Mouse (Mus musculus): ENCODE measurements around the gene Cep57. TPM values are rescaled to one million over a fixed set of nuclear protein-coding genes. Genes with fewer than 3 reads are reported as not detected.
A peak's percentile ranks its signal among the peaks of the same experiment; 100 is the strongest.
"Not testable (repeated sequence)": the region's sequence is repeated elsewhere in the genome, so short reads cannot be mapped to it uniquely, and the experiment has no call there.

Cep57 gene
- polyA plus RNA-seq, 1 experiment from 2014 or later: 65.0 TPM

DNA sequence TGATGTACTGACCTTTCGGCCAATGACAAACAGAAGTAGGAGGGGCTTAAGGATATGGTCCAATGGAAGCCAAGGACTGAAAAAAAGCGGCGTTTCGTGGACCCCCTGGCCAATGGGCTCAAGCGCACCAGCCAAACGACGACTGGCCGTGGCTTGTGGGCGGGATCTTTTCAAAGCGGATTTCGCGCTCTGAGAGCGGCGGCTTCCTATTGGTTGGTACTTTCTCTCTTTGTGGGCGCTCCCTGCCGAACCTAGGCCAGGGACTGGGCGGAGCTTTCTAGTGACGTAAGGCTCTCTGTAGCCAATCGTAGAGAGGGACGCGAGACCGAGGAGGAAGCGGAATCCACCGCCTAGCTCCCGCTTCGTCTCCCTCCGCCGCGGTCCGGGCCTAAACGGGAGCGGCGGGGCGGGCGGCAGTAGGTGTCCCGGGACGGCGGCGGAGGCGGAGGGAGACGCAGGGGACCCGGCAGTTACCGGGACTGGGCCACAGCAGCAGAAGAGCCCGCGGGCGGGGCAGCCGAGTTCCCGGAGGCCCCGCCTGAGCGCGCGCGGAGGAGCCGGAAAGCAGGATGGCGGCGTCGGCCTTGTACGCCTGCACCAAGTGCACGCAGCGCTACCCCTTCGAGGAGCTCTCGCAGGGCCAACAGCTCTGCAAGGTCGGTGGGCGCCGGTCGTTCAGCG, 639 bp upstream of the Cep57 start, which contains the start of gene Fam76b:
Fam76b (plus strand) TSS at position 311 of the 681 bp plus-strand sequence.
- Histone ChIP-seq H3K36me3 (replicated peaks) (peaks cover 54% of the 10 kb centered on the region), H3K4me1 (peaks cover 27% of the 10 kb centered on the region), H3K9me3 (no peaks in the 10 kb centered on the region), H3K4me3 (peak within 1 kb of the TSS; percentile 79), H3K27ac (replicated peaks) (peak within 1 kb of the TSS; percentile 99), H3K27me3 (replicated peaks; ENCODE audit: low read depth, poor library complexity, severe bottlenecking) (no peaks in the 10 kb centered on the region)
- peak; percentile 99 for DNase-seq (ENCODE audit: low spot score)
- under 1% methylated on average over 67 of the region's 67 CpGs for WGBS

DNA sequence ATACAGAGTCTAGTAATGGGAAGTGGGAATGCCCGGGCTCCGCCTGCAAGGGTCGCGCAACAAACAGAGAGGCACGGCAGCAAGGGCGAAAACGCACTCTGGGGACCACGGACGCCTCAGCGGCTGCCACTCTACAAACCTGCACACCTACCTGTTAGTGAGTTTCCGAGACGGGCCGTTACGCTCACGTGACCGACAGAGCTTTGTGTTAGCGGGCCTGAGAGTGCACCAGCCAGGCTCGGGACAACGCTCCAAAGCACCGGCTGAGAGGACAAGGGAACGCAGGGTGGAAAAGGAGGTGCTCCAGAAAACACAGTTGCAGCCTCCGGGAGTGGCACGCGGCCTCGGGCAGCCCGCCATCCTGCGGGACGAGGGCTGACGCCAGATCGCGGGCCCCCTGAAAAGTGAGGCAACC, 509 bp downstream of the Cep57 start:
- Histone ChIP-seq H3K36me3 (replicated peaks) (peaks cover 52% of the 10 kb centered on the region), H3K9me3 (no peaks in the 10 kb centered on the region), H3K27me3 (replicated peaks; ENCODE audit: low read depth, poor library complexity, severe bottlenecking) (no peaks in the 10 kb centered on the region), H3K4me1 (peaks cover 27% of the 10 kb centered on the region), H3K4me3 (peak overlapping the region; percentile 79), H3K27ac (replicated peaks) (peak overlapping the region; percentile 96)
- DNase-seq (ENCODE audit: low spot score): peak; percentile 80
- under 1% methylated on average over 31 of the region's 31 CpGs for WGBS

- H3K4me3 ChIP-seq: peak overlapping the region; percentile 79
- DNase-seq (ENCODE audit: low spot score): no peak
- WGBS: 8% methylated on average over 8 of the region's 8 CpGs
- H3K27me3 ChIP-seq (replicated peaks; ENCODE audit: low read depth, poor library complexity, severe bottlenecking): no peaks in the 10 kb centered on the region
- H3K9me3 ChIP-seq: no peaks in the 10 kb centered on the region
- peaks cover 52% of the 10 kb centered on the region for H3K36me3 ChIP-seq (replicated peaks)
- peaks cover 27% of the 10 kb centered on the region for H3K4me1 ChIP-seq
- H3K27ac ChIP-seq (replicated peaks): peak overlapping the region; percentile 96
Measured at GRCm38 (mm10) chr9:13825896-13826295, 1.0 kb downstream of the Cep57 start.

DNA sequence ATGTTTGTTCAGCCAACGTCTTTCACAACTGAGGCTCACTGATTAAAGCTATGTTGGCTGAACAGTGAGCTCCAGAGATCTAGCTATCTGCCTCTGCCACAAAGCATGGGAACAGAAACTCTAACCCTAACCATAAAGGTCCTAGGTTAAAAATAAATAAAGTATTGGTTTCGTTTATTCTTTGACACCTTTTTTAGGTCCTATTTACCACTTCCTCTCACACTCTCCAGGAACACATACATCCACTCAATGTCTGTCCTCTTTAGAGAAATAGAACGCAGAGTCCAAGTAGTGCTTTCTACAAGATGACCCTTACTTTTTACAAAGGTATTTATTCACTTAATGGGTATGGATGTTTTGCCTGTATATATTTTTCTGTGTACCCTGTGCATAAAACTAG, 6.1 kb downstream of the Cep57 start:
- Histone ChIP-seq H3K27me3 (replicated peaks; ENCODE audit: low read depth, poor library complexity, severe bottlenecking) (no peaks in the 10 kb centered on the region), H3K27ac (replicated peaks) (no peak overlapping the region), H3K9me3 (no peaks in the 10 kb centered on the region), H3K4me3 (no peak overlapping the region), H3K36me3 (replicated peaks) (peaks cover 84% of the 10 kb centered on the region), H3K4me1 (peaks cover 19% of the 10 kb centered on the region)
- 95% methylated on average over 3 of the region's 3 CpGs for WGBS
- no peak for DNase-seq (ENCODE audit: low spot score)

- DNase-seq (ENCODE audit: low spot score): no peak
- H3K36me3 ChIP-seq (replicated peaks): peaks cover 98% of the 10 kb centered on the region
- H3K4me1 ChIP-seq: no peaks in the 10 kb centered on the region
- H3K27me3 ChIP-seq (replicated peaks; ENCODE audit: low read depth, poor library complexity, severe bottlenecking): no peaks in the 10 kb centered on the region
- H3K9me3 ChIP-seq: no peaks in the 10 kb centered on the region
- WGBS: 90% methylated on average over 9 of the region's 9 CpGs
- H3K27ac ChIP-seq (replicated peaks): no peak overlapping the region
- no peak overlapping the region for H3K4me3 ChIP-seq
Measured at GRCm38 (mm10) chr9:13818369-13818768, 8.5 kb downstream of the Cep57 start.

GRCm38 (mm10) chr9:13809937-13810336, 17.0 kb downstream of the Cep57 start:
- no peak overlapping the region for H3K27ac ChIP-seq (replicated peaks)
- H3K36me3 ChIP-seq (replicated peaks): peaks cover 98% of the 10 kb centered on the region
- no peak overlapping the region for H3K4me3 ChIP-seq
- DNase-seq (ENCODE audit: low spot score): no peak
- no peaks in the 10 kb centered on the region for H3K27me3 ChIP-seq (replicated peaks; ENCODE audit: low read depth, poor library complexity, severe bottlenecking)
- H3K4me1 ChIP-seq: no peaks in the 10 kb centered on the region
- no peaks in the 10 kb centered on the region for H3K9me3 ChIP-seq

GRCm38 (mm10) chr9:13807657-13808056, 19.2 kb downstream of the Cep57 start:
- peaks cover 98% of the 10 kb centered on the region for H3K36me3 ChIP-seq (replicated peaks)
- H3K27ac ChIP-seq (replicated peaks): no peak overlapping the region
- no peak for DNase-seq (ENCODE audit: low spot score)
- H3K4me3 ChIP-seq: no peak overlapping the region
- no peaks in the 10 kb centered on the region for H3K27me3 ChIP-seq (replicated peaks; ENCODE audit: low read depth, poor library complexity, severe bottlenecking)
- H3K4me1 ChIP-seq: no peaks in the 10 kb centered on the region
- no peaks in the 10 kb centered on the region for H3K9me3 ChIP-seq
- WGBS: 92% methylated on average over 5 of the region's 5 CpGs

- DNase-seq (ENCODE audit: low spot score): no peak
- Histone ChIP-seq H3K27me3 (replicated peaks; ENCODE audit: low read depth, poor library complexity, severe bottlenecking) (no peaks in the 10 kb centered on the region), H3K4me1 (no peaks in the 10 kb centered on the region), H3K4me3 (no peak overlapping the region), H3K27ac (replicated peaks) (no peak overlapping the region), H3K9me3 (no peaks in the 10 kb centered on the region), H3K36me3 (replicated peaks) (peaks cover 98% of the 10 kb centered on the region)
- WGBS: 91% methylated on average over 7 of the region's 7 CpGs
Measured at GRCm38 (mm10) chr9:13806854-13807253, 20.1 kb downstream of the Cep57 start.

- Histone ChIP-seq H3K27me3 (replicated peaks; ENCODE audit: low read depth, poor library complexity, severe bottlenecking) (no peaks in the 10 kb centered on the region), H3K9me3 (no peaks in the 10 kb centered on the region), H3K27ac (replicated peaks) (no peak overlapping the region), H3K36me3 (replicated peaks) (peaks cover 95% of the 10 kb centered on the region), H3K4me3 (no peak overlapping the region), H3K4me1 (no peaks in the 10 kb centered on the region)
- 78% methylated on average over 1 of the region's 1 CpGs for WGBS
- DNase-seq (ENCODE audit: low spot score): no peak
Measured at GRCm38 (mm10) chr9:13804480-13804879, 22.4 kb downstream of the Cep57 start.

DNA sequence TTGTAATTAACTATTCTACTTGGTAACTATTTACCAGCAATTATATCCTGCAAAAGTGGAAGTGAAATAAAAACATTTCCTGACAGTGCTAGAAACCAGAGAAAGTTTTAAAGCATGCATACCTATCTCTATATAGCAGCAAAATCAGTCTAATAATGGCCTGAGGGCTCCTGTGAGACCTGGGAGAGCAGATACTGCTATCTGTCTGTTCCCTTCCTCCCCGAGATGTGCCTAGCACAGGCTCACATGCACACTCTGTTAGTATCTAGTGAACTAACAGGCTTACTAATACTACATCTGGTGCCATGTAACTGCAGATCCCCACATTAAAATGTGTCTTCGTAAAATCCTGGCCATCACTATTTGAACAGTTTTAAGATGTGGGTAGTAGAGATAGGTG, 32.2 kb downstream of the Cep57 start:
- no peak for DNase-seq (ENCODE audit: low spot score)
- whole genome bisulfite sequencing: 83% methylated on average over 2 of the region's 2 CpGs
- peaks cover 87% of the 10 kb centered on the region for H3K36me3 ChIP-seq (replicated peaks)

GRCm38 (mm10) chr9:13794302-13794701, 32.6 kb downstream of the Cep57 start:
- WGBS: 76% methylated on average over 1 of the region's 1 CpGs
- Histone ChIP-seq H3K27ac (replicated peaks) (no peak overlapping the region), H3K4me1 (no peaks in the 10 kb centered on the region), H3K4me3 (no peak overlapping the region), H3K27me3 (replicated peaks; ENCODE audit: low read depth, poor library complexity, severe bottlenecking) (no peaks in the 10 kb centered on the region), H3K9me3 (no peaks in the 10 kb centered on the region), H3K36me3 (replicated peaks) (peaks cover 87% of the 10 kb centered on the region)
- DNase-seq (ENCODE audit: low spot score): no peak

More for the DNA sequence above, 32.2 kb downstream of the Cep57 start:
- no peaks in the 10 kb centered on the region for H3K4me1 ChIP-seq
- no peak overlapping the region for H3K27ac ChIP-seq (replicated peaks)
- no peak overlapping the region for H3K4me3 ChIP-seq
- no peaks in the 10 kb centered on the region for H3K27me3 ChIP-seq (replicated peaks; ENCODE audit: low read depth, poor library complexity, severe bottlenecking)
- H3K9me3 ChIP-seq: no peaks in the 10 kb centered on the region

DNA sequence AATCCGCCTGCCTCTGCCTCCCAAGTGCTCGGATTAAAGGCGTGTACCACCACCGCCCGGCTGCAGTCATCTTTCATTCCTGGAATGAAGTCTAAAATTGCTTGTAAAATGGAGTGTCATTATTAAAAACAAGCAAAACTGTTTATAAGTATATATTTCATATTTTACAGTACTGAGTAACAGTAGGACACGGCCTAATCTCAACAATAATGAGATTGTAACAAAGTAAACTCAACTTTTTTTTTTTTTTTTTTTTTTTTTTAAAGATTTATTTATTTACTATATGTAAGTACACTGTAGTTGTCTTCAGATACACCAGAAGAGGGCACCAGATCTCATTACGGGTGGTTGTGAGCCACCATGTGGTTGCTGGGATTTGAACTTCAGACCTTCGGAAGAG, 36.0 kb downstream of the Cep57 start:
- H3K4me3 ChIP-seq; DNase-seq (ENCODE audit: low spot score); H3K27me3 ChIP-seq (replicated peaks; ENCODE audit: low read depth, poor library complexity, severe bottlenecking); H3K27ac ChIP-seq (replicated peaks); H3K4me1 ChIP-seq; H3K9me3 ChIP-seq: not testable (repeated sequence)
- peaks cover 91% of the 10 kb centered on the region for H3K36me3 ChIP-seq (replicated peaks)
- WGBS: 97% methylated on average over 8 of the region's 8 CpGs

DNA sequence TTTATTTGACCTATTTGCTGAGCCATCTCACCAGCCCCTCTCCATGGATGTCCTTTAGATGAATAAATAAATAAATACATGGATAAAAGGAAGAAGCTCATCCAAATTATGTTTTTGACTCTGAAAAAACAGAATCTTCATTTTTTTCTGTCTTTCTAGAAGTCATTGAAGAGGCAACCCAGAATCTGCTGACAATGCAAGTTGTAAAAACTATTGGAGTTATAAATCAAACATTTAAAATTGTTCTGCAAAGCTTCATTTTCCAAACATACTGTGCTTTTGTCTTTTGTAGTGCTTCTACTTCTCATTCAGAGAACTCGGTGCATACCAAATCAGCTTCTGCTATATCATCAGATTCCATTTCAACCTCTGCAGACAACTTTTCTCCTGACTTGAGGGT, 44.9 kb downstream of the Cep57 start:
- 91% methylated on average over 1 of the region's 1 CpGs for WGBS

More for the DNA sequence above, 44.9 kb downstream of the Cep57 start:
- Histone ChIP-seq H3K9me3 (no peaks in the 10 kb centered on the region), H3K36me3 (replicated peaks) (peaks cover 53% of the 10 kb centered on the region), H3K27ac (replicated peaks) (no peak overlapping the region), H3K4me1 (no peaks in the 10 kb centered on the region), H3K27me3 (replicated peaks; ENCODE audit: low read depth, poor library complexity, severe bottlenecking) (no peaks in the 10 kb centered on the region), H3K4me3 (no peak overlapping the region)
- no peak for DNase-seq (ENCODE audit: low spot score)
